Mouse (Mus musculus) liver, postnatal 0 days (tissue): ENCODE results near the gene Ncoa1. TPM values are rescaled to one million over a fixed set of nuclear protein-coding genes. Genes with fewer than 3 reads are reported as not detected.
A peak's percentile ranks its signal among the peaks of the same experiment; 100 is the strongest.

Source experiments
- ATAC-seq: fragments of 200-750 bp; cut with Nextera tagmentation; 2 replicates; pipeline ENCODE4 v1.8.0; 2017; ENCODE audit warnings: mild to moderate bottlenecking, moderate library complexity
- DNase-seq: peaks from one replicate; pipeline ENCODE4 v3.0.0-alpha.2; 2016
- H3K27ac ChIP-seq: fragments of 300-500 bp; sonication (generic); 2 replicates; pipeline ENCODE4 v1.5.1; 2014; ENCODE audit warnings: antibody characterized with exemption, moderate library complexity, mild to moderate bottlenecking, low read depth
- H3K27me3 ChIP-seq: fragments of 300-500 bp; sonication (generic); 2 replicates; pipeline ENCODE4 v1.6.1; 2014; ENCODE audit warnings: low read length, control low read depth, mixed read lengths; ENCODE audit not compliant: insufficient read depth
- H3K36me3 ChIP-seq: fragments of 300-500 bp; sonication (generic); replicated peaks from 2 replicates; pipeline ENCODE4 v1.6.1; 2014; ENCODE audit warnings: mild to moderate bottlenecking, control low read depth, low read length, moderate library complexity, mixed read lengths; ENCODE audit not compliant: insufficient read depth
- H3K4me1 ChIP-seq: fragments of 300-500 bp; sonication (generic); 2 replicates; pipeline ENCODE4 v1.6.1; 2014; ENCODE audit warnings: antibody characterized with exemption, mild to moderate bottlenecking, control low read depth; ENCODE audit not compliant: insufficient read depth
- H3K4me2 ChIP-seq: fragments of 300-500 bp; sonication (generic); 2 replicates; pipeline ENCODE4 v1.6.1; 2014; ENCODE audit warnings: low read depth, mild to moderate bottlenecking, low read length, moderate library complexity, mixed read lengths
- H3K4me3 ChIP-seq: fragments of 300-500 bp; sonication (generic); 2 replicates; pipeline ENCODE4 v1.5.1; 2014; ENCODE audit warnings: low read depth, low read length
- H3K9ac ChIP-seq: fragments of 300-500 bp; sonication (generic); replicated peaks from 2 replicates; pipeline ENCODE4 v1.6.1; 2014; ENCODE audit warnings: mild to moderate bottlenecking, moderate library complexity
- H3K9me3 ChIP-seq: fragments of 300-500 bp; sonication (generic); 2 replicates; pipeline ENCODE4 v1.6.1; 2016; ENCODE audit warnings: mild to moderate bottlenecking, control low read depth, low read length, mixed read lengths
- CTCF ChIP-seq: sonication (generic); IDR thresholded peaks from 2 replicates; pipeline ENCODE4 v1.5.1; 2016; ENCODE audit warnings: antibody characterized with exemption, low read depth
- EP300 ChIP-seq: IDR thresholded peaks from 2 replicates; pipeline ENCODE4 v1.6.1; 2016; ENCODE audit warnings: antibody characterized with exemption, low read depth, mild to moderate bottlenecking
- WGBS: fragments of 180-500 bp; shearing (Covaris S2); extraction: QIAGEN DNeasy Blood & Tissue Kit; methylation state at CpG from one replicate; pipeline ENCODE4 v1.1.7; 2014; ENCODE audit not compliant: insufficient replicate concordance; 5-methylcytosine and 5-hydroxymethylcytosine counted together
- polyA plus RNA-seq: library from polyadenylated mRNA; unstranded; fragments of >200 nt; fragmentation: Nextera tagmentation; extraction: Ambion mirVana; gene quantifications from 2 replicates; pipeline ENCODE4 v1.2.1, GENCODE M21; 2015

Ncoa1 gene
- polyA plus RNA-seq, 1 experiment from 2014 or later, result 2.2 TPM

DNA sequence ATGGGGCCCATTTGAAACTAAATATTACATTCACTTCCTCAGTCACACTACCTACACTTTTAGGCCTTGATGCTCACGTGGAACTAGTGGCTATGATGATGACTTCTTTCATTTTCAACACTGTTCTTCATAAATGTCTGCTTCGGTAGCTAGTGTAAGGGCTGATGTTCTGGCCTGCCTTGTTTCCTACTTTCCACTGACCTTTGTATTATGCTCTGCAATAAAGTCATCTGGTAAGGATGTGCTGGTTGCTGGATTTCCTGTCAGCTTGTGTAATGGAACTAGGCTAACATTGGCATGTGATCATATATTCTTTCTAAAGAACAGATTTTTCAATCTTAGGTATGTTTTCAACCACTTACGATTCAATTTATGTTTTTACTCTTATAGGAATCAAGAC, 177.7 kb downstream of the Ncoa1 start:
- Histone ChIP-seq H3K4me2 (no peak overlapping the region), H3K9ac (no peak overlapping the region), H3K27ac (no peak overlapping the region), H3K4me3 (no peak overlapping the region), H3K36me3 (peaks cover 10% of the 10 kb centered on the region; the same call in 1 of the 2 replicates), H3K9me3 (no peaks in the 10 kb centered on the region), H3K27me3 (no peaks in the 10 kb centered on the region), H3K4me1 (no peaks in the 10 kb centered on the region)
- DNase-seq, result no peak
- TF ChIP-seq EP300 (no peak), CTCF (no peak)
- ATAC-seq, result no peak
- 79% methylated on average over 3 of the region's 3 CpGs for WGBS

DNA sequence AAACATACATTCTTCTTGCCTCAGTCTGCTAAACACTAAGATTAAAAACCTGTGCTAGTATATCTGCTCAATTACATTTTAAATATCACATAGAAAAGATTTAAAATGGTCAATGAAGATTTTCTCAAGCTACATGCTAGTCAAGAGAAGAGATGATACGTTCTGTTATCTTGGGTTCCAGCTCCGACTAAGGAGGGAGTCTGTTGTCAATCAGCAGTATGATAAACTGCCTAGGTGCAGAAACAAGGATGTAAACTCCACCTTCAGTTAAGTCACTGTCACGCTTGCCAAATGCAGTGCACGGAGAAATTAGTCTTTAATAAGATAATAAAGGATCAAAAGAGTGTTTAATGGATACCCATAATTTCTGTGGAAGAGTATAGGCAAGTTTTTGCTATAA, 178.4 kb downstream of the Ncoa1 start:
- 60% methylated on average over 4 of the region's 4 CpGs for WGBS
- H3K9ac ChIP-seq, result no peak overlapping the region
- no peak for DNase-seq
- no peaks in the 10 kb centered on the region for H3K27me3 ChIP-seq
- H3K27ac ChIP-seq, result no peak overlapping the region
- peaks cover 10% of the 10 kb centered on the region; the same call in 1 of the 2 replicates for H3K36me3 ChIP-seq
- H3K4me3 ChIP-seq, result no peak overlapping the region
- no peak overlapping the region for H3K4me2 ChIP-seq
- H3K9me3 ChIP-seq, result no peaks in the 10 kb centered on the region
- no peaks in the 10 kb centered on the region for H3K4me1 ChIP-seq
- TF ChIP-seq CTCF, result no peak
- TF ChIP-seq EP300, result no peak
- no peak for ATAC-seq

DNA sequence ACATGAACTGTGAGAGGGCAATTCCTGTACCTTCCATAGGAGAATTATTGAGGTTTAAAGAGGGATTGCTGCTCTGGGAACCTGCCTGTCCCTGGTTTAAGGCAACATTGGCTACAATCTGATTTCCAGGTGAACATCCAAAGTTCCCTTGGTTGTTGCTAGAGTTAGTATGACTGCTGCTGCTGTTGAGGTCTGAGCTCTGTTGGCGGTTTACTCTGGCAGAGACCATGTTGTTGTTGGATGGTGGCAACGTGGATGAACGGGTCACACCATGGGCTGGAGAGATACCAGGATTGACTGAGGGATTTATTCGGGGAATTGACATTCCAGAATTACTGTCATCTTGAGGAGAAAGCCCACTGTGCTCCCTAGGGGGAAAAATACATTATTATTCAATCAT, 181.1 kb downstream of the Ncoa1 start:
- no peak overlapping the region for H3K4me3 ChIP-seq
- H3K4me1 ChIP-seq, result no peaks in the 10 kb centered on the region
- no peak overlapping the region for H3K9ac ChIP-seq
- TF ChIP-seq EP300, result no peak
- TF ChIP-seq CTCF, result no peak
- peaks cover 10% of the 10 kb centered on the region; the same call in 1 of the 2 replicates for H3K36me3 ChIP-seq
- H3K27ac ChIP-seq, result no peak overlapping the region
- DNase-seq (no peak), ATAC-seq (no peak)
- 78% methylated on average over 4 of the region's 4 CpGs for WGBS
- no peaks in the 10 kb centered on the region for H3K9me3 ChIP-seq
- no peaks in the 10 kb centered on the region for H3K27me3 ChIP-seq
- no peak overlapping the region for H3K4me2 ChIP-seq

DNA sequence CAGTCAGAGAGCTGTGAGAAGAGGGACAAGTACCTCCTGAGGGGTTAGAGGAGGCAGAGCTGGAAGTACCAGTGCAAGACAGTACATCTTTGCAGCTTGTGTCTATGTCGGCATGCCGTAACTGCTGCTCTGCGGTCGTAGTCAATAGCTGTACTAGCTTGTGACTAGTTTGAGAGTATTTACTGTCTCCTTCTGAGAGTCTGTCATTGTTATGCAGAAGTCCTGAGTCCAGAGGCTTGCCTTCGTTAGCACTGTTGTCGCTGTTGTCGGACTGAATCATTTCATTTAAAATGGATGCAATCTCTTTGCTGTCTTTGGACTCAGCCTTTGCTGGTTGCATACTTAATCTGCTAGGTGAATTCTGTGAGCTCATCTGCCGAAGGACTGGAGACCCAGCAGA, 181.7 kb downstream of the Ncoa1 start:
- Histone ChIP-seq H3K36me3 (peaks cover 14% of the 10 kb centered on the region; the same call in 1 of the 2 replicates), H3K9ac (no peak overlapping the region), H3K4me3 (no peak overlapping the region), H3K9me3 (no peaks in the 10 kb centered on the region), H3K27ac (no peak overlapping the region), H3K4me2 (no peak overlapping the region), H3K27me3 (no peaks in the 10 kb centered on the region), H3K4me1 (no peaks in the 10 kb centered on the region)
- ATAC-seq (no peak), DNase-seq (no peak)
- TF ChIP-seq EP300, result no peak
- TF ChIP-seq CTCF, result no peak
- 88% methylated on average over 8 of the region's 8 CpGs for WGBS

DNA sequence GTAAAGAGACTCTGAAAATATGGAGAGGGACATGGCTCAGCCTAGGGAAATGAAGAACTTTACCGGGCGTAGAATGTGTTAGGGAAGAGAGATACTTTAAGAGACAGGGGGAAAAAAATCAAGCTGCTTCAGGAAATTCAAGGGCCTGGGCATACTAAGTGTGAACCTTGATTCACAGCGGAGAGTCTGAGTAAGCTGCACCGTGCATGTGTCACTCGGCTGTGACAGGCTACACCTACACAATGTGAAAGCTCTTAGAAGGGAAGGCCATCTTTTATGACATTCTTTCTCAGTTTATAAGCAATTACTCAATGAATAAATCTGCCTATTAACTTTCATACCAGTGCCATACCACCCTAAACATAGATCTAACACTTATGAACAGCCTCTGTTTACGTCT, 183.2 kb downstream of the Ncoa1 start:
- 88% methylated on average over 6 of the region's 6 CpGs for WGBS

DNA sequence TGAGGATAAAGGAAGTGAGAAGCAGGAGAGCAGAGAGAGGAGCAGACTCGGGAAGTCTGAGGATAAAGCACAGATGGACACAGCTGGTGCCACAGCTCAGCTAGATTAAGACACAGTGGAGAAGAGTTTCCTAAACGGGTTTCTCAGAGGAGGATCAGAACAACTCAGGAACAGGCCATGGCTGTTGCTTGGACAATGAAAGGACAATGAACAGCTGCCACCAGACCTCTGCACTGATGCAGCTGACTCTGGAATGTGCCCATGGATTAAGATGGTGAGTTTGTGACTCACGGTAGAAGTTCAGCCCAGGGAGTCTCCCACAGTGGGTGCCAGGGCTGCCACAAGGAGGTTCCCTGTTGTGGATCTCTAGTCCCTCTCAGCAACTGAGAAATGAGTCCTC, 191.8 kb downstream of the Ncoa1 start:
- no peaks in the 10 kb centered on the region for H3K4me1 ChIP-seq
- no peak overlapping the region for H3K27ac ChIP-seq
- no peak for ATAC-seq
- 0 out of 2 replicates have a peak, but pooled peaks cover under 1% of the 10 kb centered on the region for H3K36me3 ChIP-seq
- H3K27me3 ChIP-seq, result no peaks in the 10 kb centered on the region
- WGBS, result 42% methylated on average over 3 of the region's 3 CpGs
- TF ChIP-seq EP300, result no peak
- TF ChIP-seq CTCF, result no peak
- H3K4me2 ChIP-seq, result no peak overlapping the region
- H3K9me3 ChIP-seq, result no peaks in the 10 kb centered on the region
- no peak overlapping the region for H3K9ac ChIP-seq
- DNase-seq, result no peak
- H3K4me3 ChIP-seq, result no peak overlapping the region

More for the DNA sequence above, 183.2 kb downstream of the Ncoa1 start:
- H3K4me1 ChIP-seq, result no peaks in the 10 kb centered on the region
- H3K9ac ChIP-seq, result no peak overlapping the region
- ATAC-seq (no peak), DNase-seq (no peak)
- no peak overlapping the region for H3K4me3 ChIP-seq
- H3K9me3 ChIP-seq, result no peaks in the 10 kb centered on the region
- H3K27ac ChIP-seq, result no peak overlapping the region
- H3K27me3 ChIP-seq, result no peaks in the 10 kb centered on the region
- H3K4me2 ChIP-seq, result no peak overlapping the region
- H3K36me3 ChIP-seq, result peaks cover 16% of the 10 kb centered on the region; the same call in 1 of the 2 replicates
- TF ChIP-seq EP300, result no peak
- TF ChIP-seq CTCF, result no peak

DNA sequence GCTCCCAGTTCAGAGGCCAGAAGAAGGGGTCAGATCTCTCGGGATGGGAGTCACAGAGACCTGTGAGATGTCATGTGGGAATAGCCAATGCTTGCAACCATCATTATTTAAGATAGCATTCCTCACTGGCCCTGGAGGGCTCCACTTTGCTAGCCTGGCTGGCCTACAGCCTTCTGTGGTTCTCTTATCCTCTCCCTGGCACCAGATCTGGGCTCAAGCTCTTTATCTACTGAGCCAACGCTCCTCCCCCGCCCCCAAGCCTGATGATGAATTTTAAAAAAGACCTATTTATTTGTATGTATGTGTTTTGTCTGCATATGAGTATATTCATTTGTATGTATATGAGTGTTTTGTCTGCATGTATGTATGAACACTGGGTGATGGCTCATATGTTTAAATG, 197.1 kb downstream of the Ncoa1 start:
- Histone ChIP-seq H3K4me2 (no peak overlapping the region), H3K27me3 (no peaks in the 10 kb centered on the region), H3K9ac (no peak overlapping the region), H3K36me3 (peaks cover 2% of the 10 kb centered on the region; the same call in 1 of the 2 replicates), H3K4me3 (no peak overlapping the region), H3K27ac (no peak overlapping the region), H3K9me3 (no peaks in the 10 kb centered on the region), H3K4me1 (no peaks in the 10 kb centered on the region)
- DNase-seq, result no peak
- no peak; the same call in 1 of the 2 replicates for ATAC-seq
- TF ChIP-seq CTCF (no peak), EP300 (0 out of 2 replicates have a peak, but pooled peaks have one; percentile 7)
- WGBS, result 68% methylated on average over 3 of the region's 3 CpGs
